Mouse (Mus musculus): Measurements from ENCODE around the gene Ltbr. TPM values are rescaled to one million over a fixed set of nuclear protein-coding genes. Genes with fewer than 3 reads are reported as not detected.

Ltbr gene
- polyA plus RNA-seq, 1 experiment from 2014 or later = 62.6 TPM

DNA sequence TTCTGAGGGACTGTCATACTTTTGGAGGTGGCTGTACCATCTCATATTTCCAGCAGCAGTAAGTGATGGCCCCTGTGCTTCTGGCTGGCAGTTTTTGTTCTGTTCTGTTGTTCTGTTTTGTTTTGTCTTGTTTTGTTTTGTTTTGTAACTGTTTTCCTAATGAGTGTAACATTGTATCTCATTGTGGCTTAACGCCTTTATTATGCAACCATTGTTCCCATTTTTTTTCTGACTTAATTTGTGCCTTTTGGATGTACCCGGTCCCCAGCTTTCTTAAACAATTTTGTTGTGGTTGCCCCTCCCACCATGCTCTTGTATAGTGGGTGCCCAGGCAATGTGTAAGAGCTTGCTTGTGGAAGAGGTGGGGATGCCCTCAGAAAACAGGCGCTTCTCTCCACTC is 28.5 kb upstream of the Ltbr start:
- H3K27me3 ChIP-seq = no peaks in the 10 kb centered on the region
- 79% methylated on average over 3 of the region's 3 CpGs for WGBS
- H3K27ac ChIP-seq = no peak overlapping the region
- H3K4me1 ChIP-seq = peaks cover 45% of the 10 kb centered on the region
- no peak for ATAC-seq (replicated peaks; ENCODE audit: low FRiP score)
- no peak overlapping the region for H3K4me3 ChIP-seq (replicated peaks)
- H3K9ac ChIP-seq = no peak overlapping the region
- H3K4me2 ChIP-seq = no peak overlapping the region
- H3K36me3 ChIP-seq = no peaks in the 10 kb centered on the region
- H3K9me3 ChIP-seq (replicated peaks) = no peaks in the 10 kb centered on the region

DNA sequence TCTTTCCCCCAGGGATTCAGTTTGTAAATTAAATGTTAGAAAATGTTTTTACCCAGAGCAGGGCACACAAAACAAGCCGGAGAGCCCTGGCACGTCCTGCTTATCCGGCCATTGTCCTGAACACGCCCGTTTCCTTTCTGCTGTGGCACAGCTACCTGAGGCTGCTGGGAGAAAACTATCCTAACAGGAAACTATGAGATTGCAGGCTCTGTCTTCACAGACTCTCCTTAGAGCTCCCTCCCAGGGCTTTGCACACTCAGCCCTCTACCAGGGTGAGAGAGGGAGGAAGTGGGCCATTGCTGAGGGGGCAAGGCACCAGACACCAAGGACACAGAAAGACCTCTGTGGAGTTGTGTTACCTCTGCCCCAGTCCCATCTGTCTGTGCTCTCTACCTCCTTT is 26.6 kb upstream of the Ltbr start:
- Histone ChIP-seq H3K9ac (no peak overlapping the region), H3K4me3 (replicated peaks) (no peak overlapping the region), H3K4me2 (no peak overlapping the region), H3K27me3 (no peaks in the 10 kb centered on the region), H3K36me3 (no peaks in the 10 kb centered on the region), H3K9me3 (replicated peaks) (no peaks in the 10 kb centered on the region), H3K27ac (peak overlapping the region; percentile 82), H3K4me1 (peaks cover 41% of the 10 kb centered on the region)
- ATAC-seq (replicated peaks; ENCODE audit: low FRiP score) = peak; percentile 57; the same call in 1 of the 2 replicates
- 60% methylated on average over 5 of the region's 5 CpGs for WGBS

DNA sequence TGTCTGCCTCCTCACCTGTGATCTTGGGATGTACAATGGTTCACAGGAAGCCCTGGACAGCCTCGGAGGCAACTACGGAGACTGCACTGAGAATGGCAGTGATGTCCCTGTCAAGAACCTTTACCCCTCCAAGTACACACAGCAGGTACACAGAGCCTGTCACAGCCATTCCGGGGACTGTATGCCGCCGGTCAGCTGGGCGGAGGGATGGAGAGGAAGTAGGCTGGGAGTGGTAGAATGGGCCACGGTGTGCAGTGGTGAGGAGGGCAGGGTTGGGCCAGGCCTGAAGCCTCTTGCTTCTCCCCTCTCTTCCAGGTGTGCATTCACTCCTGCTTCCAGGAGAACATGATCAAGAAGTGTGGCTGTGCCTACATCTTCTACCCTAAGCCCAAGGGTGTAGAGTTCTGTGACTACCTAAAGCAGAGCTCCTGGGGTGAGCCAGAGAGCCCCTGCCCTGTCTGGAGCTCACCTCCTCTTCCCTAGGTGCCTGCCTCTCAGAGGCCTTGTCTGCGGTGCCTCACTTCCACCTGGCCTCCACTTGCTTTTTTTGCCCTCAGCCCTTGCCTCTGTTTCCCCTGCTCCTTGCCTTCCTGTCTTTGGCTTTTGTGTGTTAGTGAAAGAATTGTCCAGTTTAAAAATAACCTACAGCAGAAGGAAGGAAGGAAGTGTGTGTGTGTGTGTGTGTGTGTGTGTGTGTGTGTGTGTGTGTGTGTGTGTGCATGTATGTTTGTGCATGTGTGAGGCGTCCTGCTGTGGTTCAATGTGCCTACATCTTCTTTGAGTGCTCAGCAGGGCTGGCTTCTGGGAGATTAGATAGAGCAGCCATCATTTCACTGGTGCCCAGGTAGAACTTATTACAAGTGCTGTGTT is 25.3 kb upstream of the Ltbr start:
- H3K27me3 ChIP-seq = no peaks in the 10 kb centered on the region
- peak overlapping the region; percentile 64 for H3K27ac ChIP-seq
- H3K36me3 ChIP-seq = no peaks in the 10 kb centered on the region
- H3K4me3 ChIP-seq (replicated peaks) = no peak overlapping the region
- H3K9me3 ChIP-seq (replicated peaks) = no peaks in the 10 kb centered on the region
- 74% methylated on average over 9 of the region's 9 CpGs for WGBS
- no peak overlapping the region for H3K9ac ChIP-seq
- H3K4me2 ChIP-seq = no peak overlapping the region
- ATAC-seq (replicated peaks; ENCODE audit: low FRiP score) = no peak
- H3K4me1 ChIP-seq = peaks cover 33% of the 10 kb centered on the region

DNA sequence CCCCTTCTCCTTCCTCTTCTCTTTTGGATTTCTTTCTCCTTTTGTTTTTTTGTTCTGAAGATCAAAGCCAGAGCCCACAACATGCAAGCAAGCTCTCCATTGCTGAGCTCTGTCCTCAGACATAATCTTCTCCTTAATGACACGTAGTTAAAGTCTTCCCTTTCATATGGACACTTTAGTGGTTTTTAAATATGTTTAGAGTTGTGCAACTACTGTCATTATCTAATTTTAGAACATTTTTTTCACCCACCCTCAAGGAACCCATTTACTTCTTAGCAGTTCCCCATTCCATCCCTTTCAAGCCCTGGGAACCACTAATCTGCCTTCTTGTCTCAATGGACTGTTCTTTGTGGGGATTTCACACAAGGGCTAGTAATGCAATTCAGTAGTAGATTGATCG is 20.7 kb upstream of the Ltbr start:
- H3K4me1 ChIP-seq = peaks cover 19% of the 10 kb centered on the region
- no peak overlapping the region for H3K9ac ChIP-seq
- H3K36me3 ChIP-seq = no peaks in the 10 kb centered on the region
- H3K4me2 ChIP-seq = no peak overlapping the region
- no peaks in the 10 kb centered on the region for H3K9me3 ChIP-seq (replicated peaks)
- H3K27me3 ChIP-seq = no peaks in the 10 kb centered on the region
- H3K27ac ChIP-seq = no peak overlapping the region
- ATAC-seq (replicated peaks; ENCODE audit: low FRiP score) = no peak
- WGBS = 56% methylated on average over 2 of the region's 2 CpGs
- no peak overlapping the region for H3K4me3 ChIP-seq (replicated peaks)

DNA sequence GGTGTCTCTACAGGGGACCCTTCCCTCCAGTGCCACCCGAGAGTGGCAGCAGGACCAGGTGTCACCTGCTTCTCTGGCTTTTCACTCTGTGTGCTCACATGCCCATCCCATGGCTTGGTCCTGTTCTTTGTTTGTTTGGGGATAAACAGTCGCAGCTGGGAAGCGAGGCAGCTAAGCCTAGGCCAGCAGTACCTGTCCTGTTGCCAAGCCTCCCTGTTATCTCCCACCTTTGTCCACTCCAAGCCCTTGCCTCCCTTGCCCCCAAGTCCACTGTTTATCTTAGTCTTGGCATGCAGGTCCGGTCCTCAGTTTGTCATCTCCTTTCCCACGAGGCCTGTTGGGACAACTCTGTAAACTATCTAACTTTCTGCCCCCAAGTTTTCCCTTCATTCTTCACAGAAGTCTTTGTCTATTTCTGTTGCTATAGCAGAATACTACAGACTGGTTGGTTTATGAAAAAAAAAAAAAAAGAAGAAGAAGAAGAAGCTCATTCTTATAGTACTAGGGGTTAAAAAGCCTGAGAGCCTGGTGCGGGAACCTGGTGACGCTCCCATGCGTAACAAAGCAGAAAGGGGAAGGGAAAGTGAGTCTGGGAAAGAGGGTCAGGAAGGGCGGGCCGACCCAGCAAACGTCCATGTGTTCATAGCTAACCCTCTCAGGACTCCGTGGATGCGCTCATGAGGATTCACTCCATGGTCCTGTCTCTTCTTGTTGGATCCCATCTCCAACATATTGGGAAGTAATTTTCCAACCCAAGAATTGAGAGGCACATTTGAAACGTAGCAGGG is 19.6 kb upstream of the Ltbr start:
- Histone ChIP-seq H3K4me1 (peaks cover 14% of the 10 kb centered on the region), H3K4me2 (no peak overlapping the region), H3K9me3 (replicated peaks) (no peaks in the 10 kb centered on the region), H3K36me3 (no peaks in the 10 kb centered on the region), H3K27me3 (no peaks in the 10 kb centered on the region), H3K27ac (no peak overlapping the region), H3K4me3 (replicated peaks) (no peak overlapping the region), H3K9ac (no peak overlapping the region)
- 79% methylated on average over 14 of the region's 14 CpGs for WGBS
- no peak for ATAC-seq (replicated peaks; ENCODE audit: low FRiP score)

DNA sequence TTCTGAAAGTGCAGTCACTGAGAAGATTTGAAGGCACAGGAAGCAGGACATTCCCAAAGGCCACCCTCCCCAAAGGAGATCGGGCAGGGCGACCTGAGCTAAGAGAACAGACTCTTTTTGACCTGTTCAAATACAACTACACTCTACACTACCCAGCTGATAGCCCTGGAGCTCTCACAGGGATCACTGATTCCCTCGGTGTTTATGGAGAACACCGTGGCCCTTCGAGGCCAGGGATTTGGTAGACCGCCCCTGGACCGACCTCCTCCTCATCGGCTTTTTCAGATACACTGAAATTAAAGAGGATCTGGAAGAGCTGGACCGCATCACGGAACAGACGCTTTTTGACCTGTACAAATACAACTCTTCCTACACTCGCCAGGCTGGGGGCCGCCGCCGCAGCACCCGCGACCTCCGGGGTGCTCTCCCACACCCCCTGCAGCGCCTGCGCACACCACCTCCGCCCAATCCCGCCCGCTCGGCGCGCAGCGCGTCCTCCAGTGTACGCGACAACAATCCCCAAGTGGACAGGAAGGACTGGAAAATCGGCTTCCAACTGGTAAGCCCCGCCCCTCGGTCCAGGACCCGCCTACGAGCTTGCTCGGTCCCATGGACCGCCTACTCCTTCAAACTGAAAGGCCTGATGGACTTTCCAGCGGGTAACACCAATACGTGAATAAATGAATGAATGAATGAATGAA is 17.1 kb upstream of the Ltbr start:
- H3K36me3 ChIP-seq = no peaks in the 10 kb centered on the region
- ATAC-seq (replicated peaks; ENCODE audit: low FRiP score) = peak; percentile 95
- H3K4me3 ChIP-seq (replicated peaks) = peak overlapping the region; percentile 59
- no peaks in the 10 kb centered on the region for H3K27me3 ChIP-seq
- peak overlapping the region; percentile 76 for H3K27ac ChIP-seq
- peak overlapping the region; percentile 61 for H3K9ac ChIP-seq
- peak overlapping the region; percentile 87 for H3K4me2 ChIP-seq
- WGBS = under 1% methylated on average over 39 of the region's 39 CpGs
- peaks cover 14% of the 10 kb centered on the region for H3K4me1 ChIP-seq
- H3K9me3 ChIP-seq (replicated peaks) = no peaks in the 10 kb centered on the region

DNA sequence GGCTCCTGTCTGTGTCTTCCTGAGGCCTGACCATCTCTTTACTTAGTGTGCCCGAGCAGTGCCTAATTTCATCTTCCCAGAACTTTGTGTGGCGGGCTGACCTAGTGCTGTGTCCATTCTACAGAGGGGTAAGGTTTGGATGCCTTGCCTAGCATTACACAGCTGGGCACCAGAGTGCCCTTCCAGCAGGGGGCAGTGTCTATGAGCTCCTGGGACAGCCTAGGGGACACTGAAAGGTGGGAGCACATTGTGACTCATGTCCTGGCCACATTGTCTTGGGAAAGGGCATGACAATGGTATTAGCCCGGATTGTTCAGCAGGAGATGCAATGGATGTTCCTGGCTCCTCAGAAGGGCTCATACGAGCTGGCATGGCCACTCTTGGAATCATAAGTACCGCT is 14.6 kb upstream of the Ltbr start:
- H3K4me2 ChIP-seq = no peak overlapping the region
- no peaks in the 10 kb centered on the region for H3K36me3 ChIP-seq
- 84% methylated on average over 5 of the region's 5 CpGs for WGBS
- no peak overlapping the region for H3K9ac ChIP-seq
- no peak overlapping the region for H3K27ac ChIP-seq
- H3K9me3 ChIP-seq (replicated peaks) = no peaks in the 10 kb centered on the region
- H3K4me3 ChIP-seq (replicated peaks) = no peak overlapping the region
- no peak for ATAC-seq (replicated peaks; ENCODE audit: low FRiP score)
- H3K4me1 ChIP-seq = peaks cover 14% of the 10 kb centered on the region
- H3K27me3 ChIP-seq = peaks cover 4% of the 10 kb centered on the region; the same call in 1 of the 2 replicates

DNA sequence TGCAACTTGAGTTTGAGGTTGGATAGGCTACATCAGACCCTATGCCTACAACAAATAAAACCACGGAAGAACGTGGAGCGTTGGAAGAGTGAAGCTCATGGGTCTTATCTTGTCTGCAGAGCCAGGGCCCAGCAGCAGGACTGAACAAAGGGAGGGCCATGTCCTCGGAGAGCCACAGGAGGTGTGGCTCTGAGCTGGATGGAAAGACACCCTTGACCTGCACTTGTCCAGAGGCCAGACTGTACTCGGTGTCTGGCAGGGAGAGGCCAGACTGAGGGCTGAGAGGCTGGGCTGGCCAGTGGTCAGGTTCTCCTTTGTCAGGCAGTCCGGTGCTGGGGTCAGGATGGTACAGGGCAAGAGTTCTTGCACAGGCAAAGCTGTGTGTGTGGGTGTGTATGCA is 11.7 kb upstream of the Ltbr start:
- peaks cover 18% of the 10 kb centered on the region for H3K4me1 ChIP-seq
- no peak overlapping the region for H3K4me2 ChIP-seq
- H3K27me3 ChIP-seq = peaks cover 33% of the 10 kb centered on the region
- ATAC-seq (replicated peaks; ENCODE audit: low FRiP score) = no peak
- no peaks in the 10 kb centered on the region for H3K9me3 ChIP-seq (replicated peaks)
- H3K27ac ChIP-seq = no peak overlapping the region
- no peaks in the 10 kb centered on the region for H3K36me3 ChIP-seq
- no peak overlapping the region for H3K4me3 ChIP-seq (replicated peaks)
- 52% methylated on average over 6 of the region's 6 CpGs for WGBS
- no peak overlapping the region for H3K9ac ChIP-seq

DNA sequence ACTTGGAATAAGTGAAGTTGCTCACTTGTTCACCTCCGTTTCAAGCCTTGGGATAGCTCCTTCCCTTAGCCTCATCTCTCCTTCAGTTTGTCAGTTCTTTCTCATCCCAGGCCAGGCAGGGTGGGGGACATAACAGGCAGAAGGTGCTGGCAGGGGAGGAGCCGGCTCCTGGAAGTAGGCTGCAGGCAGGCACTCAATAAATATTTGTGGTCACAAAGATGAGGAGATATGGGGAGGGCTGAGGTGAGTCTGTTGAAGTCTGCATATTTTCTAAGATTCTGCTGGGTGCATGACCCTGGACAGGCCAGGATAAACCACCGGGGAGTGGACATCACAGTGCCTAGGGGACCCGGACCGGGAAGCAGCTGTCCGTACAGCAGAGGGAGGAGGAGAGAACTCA is 9.9 kb upstream of the Ltbr start:
- H3K4me2 ChIP-seq = no peak overlapping the region

DNA sequence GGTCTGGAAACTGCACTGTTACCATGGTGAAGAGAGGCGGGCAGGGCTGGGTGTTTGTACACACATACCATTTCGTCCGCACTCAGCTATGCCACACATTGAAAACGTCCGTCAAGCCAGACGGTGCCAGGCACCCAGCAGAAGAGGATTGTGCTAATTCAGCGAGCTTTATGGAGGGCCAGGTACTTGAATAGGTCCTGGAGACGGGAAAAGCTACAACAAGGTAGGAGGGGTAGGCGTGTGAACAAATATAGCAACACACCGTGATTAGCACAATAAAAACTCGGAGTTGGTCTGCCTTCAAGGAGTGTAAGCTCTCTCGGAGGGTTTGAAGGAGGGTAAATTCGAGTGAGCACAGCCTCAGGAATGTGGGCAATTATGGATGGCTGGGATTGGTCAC is 9.1 kb upstream of the Ltbr start:
- Histone ChIP-seq H3K4me2 (no peak overlapping the region), H3K27ac (no peak overlapping the region), H3K9me3 (replicated peaks) (no peaks in the 10 kb centered on the region), H3K9ac (no peak overlapping the region), H3K36me3 (no peaks in the 10 kb centered on the region), H3K27me3 (peaks cover 41% of the 10 kb centered on the region), H3K4me1 (peaks cover 14% of the 10 kb centered on the region), H3K4me3 (replicated peaks) (no peak overlapping the region)
- ATAC-seq (replicated peaks; ENCODE audit: low FRiP score) = no peak
- 57% methylated on average over 13 of the region's 13 CpGs for WGBS

More for the DNA sequence above, 9.9 kb upstream of the Ltbr start:
- Histone ChIP-seq H3K4me1 (peaks cover 14% of the 10 kb centered on the region), H3K4me3 (replicated peaks) (no peak overlapping the region), H3K9me3 (replicated peaks) (no peaks in the 10 kb centered on the region), H3K36me3 (no peaks in the 10 kb centered on the region), H3K27me3 (peaks cover 41% of the 10 kb centered on the region), H3K9ac (no peak overlapping the region), H3K27ac (no peak overlapping the region)
- no peak for ATAC-seq (replicated peaks; ENCODE audit: low FRiP score)
- 48% methylated on average over 6 of the region's 6 CpGs for WGBS

DNA sequence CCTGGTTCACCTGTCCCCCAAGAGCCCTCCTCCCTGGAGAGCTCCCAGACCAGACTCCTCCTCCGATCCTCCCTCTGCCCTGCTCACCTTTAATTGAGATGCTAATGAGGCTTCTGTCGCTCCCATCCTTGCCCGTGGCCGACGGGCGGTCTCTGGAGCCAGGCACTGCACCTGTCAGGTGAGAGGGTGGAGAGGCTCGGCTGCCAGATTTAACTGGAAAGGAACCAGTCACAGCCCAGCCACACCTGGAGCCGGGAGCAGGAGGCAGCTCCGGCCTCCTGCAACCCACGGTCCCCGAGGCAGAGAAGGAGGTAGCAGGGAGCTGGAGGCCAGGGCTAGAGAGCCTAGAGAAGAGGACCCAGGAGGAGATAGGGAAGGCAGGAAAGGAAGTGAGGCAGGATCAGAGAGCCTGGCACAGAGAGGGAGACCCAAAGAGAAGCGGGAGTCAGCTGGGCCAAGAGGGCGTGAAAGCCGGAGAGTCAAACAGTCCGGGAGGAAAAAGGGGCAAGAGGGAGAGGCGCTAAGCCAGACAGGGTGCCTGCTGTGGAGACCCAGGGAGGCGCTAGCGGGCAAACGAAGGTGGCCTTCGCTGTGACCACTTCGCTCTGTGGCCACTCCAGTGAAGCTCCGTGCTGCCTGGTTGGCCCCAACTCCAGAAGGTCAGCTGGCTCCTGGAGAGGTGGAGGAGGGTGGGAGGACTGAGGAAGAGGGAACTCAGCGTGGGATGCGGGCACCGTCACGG is 7.6 kb upstream of the Ltbr start:
- H3K9me3 ChIP-seq (replicated peaks) = no peaks in the 10 kb centered on the region
- ATAC-seq (replicated peaks; ENCODE audit: low FRiP score) = peak; percentile 19; the same call in 1 of the 2 replicates
- H3K4me3 ChIP-seq (replicated peaks) = peak overlapping the region; percentile 20
- peaks cover 41% of the 10 kb centered on the region for H3K27me3 ChIP-seq
- 7% methylated on average over 26 of the region's 26 CpGs for WGBS
- H3K4me2 ChIP-seq = peak overlapping the region; percentile 44
- no peaks in the 10 kb centered on the region for H3K36me3 ChIP-seq
- peaks cover 14% of the 10 kb centered on the region for H3K4me1 ChIP-seq
- H3K27ac ChIP-seq = no peak overlapping the region
- peak overlapping the region; percentile 11; the same call in 1 of the 2 replicates for H3K9ac ChIP-seq

Measured in kidney, embryonic 15.5 days (tissue).